Mouse (Mus musculus): ENCODE measurements around the gene Cadm4. TPM values are rescaled to one million over a fixed set of nuclear protein-coding genes. Genes with fewer than 3 reads are reported as not detected.
"Not testable (repeated sequence)": the region's sequence is repeated elsewhere in the genome, so short reads cannot be mapped to it uniquely, and the experiment has no call there.

Cadm4 gene
- polyA plus RNA-seq, 1 experiment from 2014 or later = 1.2 TPM

- peaks cover 37% of the 10 kb centered on the region for H3K4me1 ChIP-seq (ENCODE audit: control insufficient read depth, insufficient read depth, low read length)
- no peaks in the 10 kb centered on the region for H3K36me3 ChIP-seq (ENCODE audit: control insufficient read depth, insufficient read depth, low read length)
- peaks cover 4% of the 10 kb centered on the region; the same call in 1 of the 2 replicates for H3K9me3 ChIP-seq (ENCODE audit: control insufficient read depth, low read length)
- peaks cover 3% of the 10 kb centered on the region; the same call in 1 of the 2 replicates for H3K27me3 ChIP-seq (replicated peaks; ENCODE audit: control insufficient read depth, insufficient read depth, low read length)
- H3K9ac ChIP-seq (ENCODE audit: low read depth, low read length) = peak overlapping the region; percentile 92
- ATAC-seq = no peak
- WGBS = 11% methylated on average over 3 of the region's 3 CpGs
- peak overlapping the region; percentile 97 for H3K27ac ChIP-seq (ENCODE audit: low read length)
- H3K4me2 ChIP-seq (ENCODE audit: low read depth, low read length) = peak overlapping the region; percentile 89
- H3K4me3 ChIP-seq (ENCODE audit: low read length) = peak overlapping the region; percentile 72
Measured at GRCm38 (mm10) chr7:24506065-24506459, 24.2 kb downstream of the Cadm4 start.

GRCm38 (mm10) chr7:24506476-24506837 lies 24.6 kb downstream of the Cadm4 start:
- ATAC-seq = no peak; the same call in 1 of the 2 replicates
- H3K9me3 ChIP-seq (ENCODE audit: control insufficient read depth, low read length) = peaks cover 2% of the 10 kb centered on the region; the same call in 1 of the 2 replicates
- 2% methylated on average over 12 of the region's 12 CpGs for WGBS
- H3K27ac ChIP-seq (ENCODE audit: low read length) = peak overlapping the region; percentile 97
- H3K4me2 ChIP-seq (ENCODE audit: low read depth, low read length) = peak overlapping the region; percentile 89
- H3K4me1 ChIP-seq (ENCODE audit: control insufficient read depth, insufficient read depth, low read length) = peaks cover 37% of the 10 kb centered on the region
- peak overlapping the region; percentile 92 for H3K9ac ChIP-seq (ENCODE audit: low read depth, low read length)
- no peaks in the 10 kb centered on the region for H3K36me3 ChIP-seq (ENCODE audit: control insufficient read depth, insufficient read depth, low read length)
- peaks cover 2% of the 10 kb centered on the region; the same call in 1 of the 2 replicates for H3K27me3 ChIP-seq (replicated peaks; ENCODE audit: control insufficient read depth, insufficient read depth, low read length)
- peak overlapping the region; percentile 72 for H3K4me3 ChIP-seq (ENCODE audit: low read length)

- peak; percentile 87 for ATAC-seq
- under 1% methylated on average over 81 of the region's 84 CpGs for WGBS
- no peaks in the 10 kb centered on the region for H3K36me3 ChIP-seq (ENCODE audit: control insufficient read depth, insufficient read depth, low read length)
- no peaks in the 10 kb centered on the region for H3K9me3 ChIP-seq (ENCODE audit: control insufficient read depth, low read length)
- H3K4me3 ChIP-seq (ENCODE audit: low read length) = peak within 1 kb of the TSS; percentile 72
- H3K4me2 ChIP-seq (ENCODE audit: low read depth, low read length) = peak within 1 kb of the TSS; percentile 89
- peak within 1 kb of the TSS; percentile 97 for H3K27ac ChIP-seq (ENCODE audit: low read length)
- H3K4me1 ChIP-seq (ENCODE audit: control insufficient read depth, insufficient read depth, low read length) = peaks cover 37% of the 10 kb centered on the region
- H3K27me3 ChIP-seq (replicated peaks; ENCODE audit: control insufficient read depth, insufficient read depth, low read length) = no peaks in the 10 kb centered on the region; the same call in 1 of the 2 replicates
- peak within 1 kb of the TSS; percentile 92 for H3K9ac ChIP-seq (ENCODE audit: low read depth, low read length)
Measured at GRCm38 (mm10) chr7:24506838-24507725, 25.3 kb downstream of the Cadm4 start, which contains the start of gene Zfp428. TSS of gene Zfp428 (plus strand) at chr7:24507006.

GRCm38 (mm10) chr7:24507726-24508114 lies 25.9 kb downstream of the Cadm4 start:
- Histone ChIP-seq H3K4me3 (ENCODE audit: low read length) (peak overlapping the region; percentile 72), H3K4me1 (ENCODE audit: control insufficient read depth, insufficient read depth, low read length) (peaks cover 37% of the 10 kb centered on the region), H3K27me3 (replicated peaks; ENCODE audit: control insufficient read depth, insufficient read depth, low read length) (no peaks in the 10 kb centered on the region), H3K9ac (ENCODE audit: low read depth, low read length) (peak overlapping the region; percentile 92), H3K27ac (ENCODE audit: low read length) (peak overlapping the region; percentile 97), H3K4me2 (ENCODE audit: low read depth, low read length) (peak overlapping the region; percentile 89), H3K9me3 (ENCODE audit: control insufficient read depth, low read length) (no peaks in the 10 kb centered on the region), H3K36me3 (ENCODE audit: control insufficient read depth, insufficient read depth, low read length) (no peaks in the 10 kb centered on the region)
- peak; percentile 42 for ATAC-seq
- WGBS = under 1% methylated on average over 20 of the region's 20 CpGs

GRCm38 (mm10) chr7:24512355-24512754 lies 30.5 kb downstream of the Cadm4 start, which contains the start of gene AC161166.1:
TSS of gene AC161166.1 (minus strand) at chr7:24512455.
- H3K4me1 ChIP-seq (ENCODE audit: control insufficient read depth, insufficient read depth, low read length) = peaks cover 15% of the 10 kb centered on the region; the same call in 1 of the 2 replicates
- no peak for ATAC-seq
- H3K36me3 ChIP-seq (ENCODE audit: control insufficient read depth, insufficient read depth, low read length) = no peaks in the 10 kb centered on the region
- H3K9me3 ChIP-seq (ENCODE audit: control insufficient read depth, low read length) = no peaks in the 10 kb centered on the region
- H3K27me3 ChIP-seq (replicated peaks; ENCODE audit: control insufficient read depth, insufficient read depth, low read length) = no peaks in the 10 kb centered on the region
- no peak within 1 kb of the TSS for H3K27ac ChIP-seq (ENCODE audit: low read length)
- H3K9ac ChIP-seq (ENCODE audit: low read depth, low read length) = no peak within 1 kb of the TSS
- H3K4me3 ChIP-seq (ENCODE audit: low read length) = no peak within 1 kb of the TSS
- WGBS = 90% methylated on average over 7 of the region's 7 CpGs
- H3K4me2 ChIP-seq (ENCODE audit: low read depth, low read length) = no peak within 1 kb of the TSS

GRCm38 (mm10) chr7:24516319-24516718 lies 34.5 kb downstream of the Cadm4 start:
- not testable (repeated sequence) for H3K9me3 ChIP-seq (ENCODE audit: control insufficient read depth, low read length); H3K36me3 ChIP-seq (ENCODE audit: control insufficient read depth, insufficient read depth, low read length); H3K9ac ChIP-seq (ENCODE audit: low read depth, low read length); H3K4me2 ChIP-seq (ENCODE audit: low read depth, low read length); H3K4me1 ChIP-seq (ENCODE audit: control insufficient read depth, insufficient read depth, low read length); ATAC-seq; H3K4me3 ChIP-seq (ENCODE audit: low read length); H3K27ac ChIP-seq (ENCODE audit: low read length); H3K27me3 ChIP-seq (replicated peaks; ENCODE audit: control insufficient read depth, insufficient read depth, low read length)
- WGBS = 74% methylated on average over 8 of the region's 8 CpGs

- no peaks in the 10 kb centered on the region for H3K36me3 ChIP-seq (ENCODE audit: control insufficient read depth, insufficient read depth, low read length)
- H3K4me2 ChIP-seq (ENCODE audit: low read depth, low read length) = no peak overlapping the region
- no peak for ATAC-seq
- H3K4me1 ChIP-seq (ENCODE audit: control insufficient read depth, insufficient read depth, low read length) = no peaks in the 10 kb centered on the region
- H3K9ac ChIP-seq (ENCODE audit: low read depth, low read length) = no peak overlapping the region
- H3K4me3 ChIP-seq (ENCODE audit: low read length) = no peak overlapping the region
- H3K27ac ChIP-seq (ENCODE audit: low read length) = no peak overlapping the region
- H3K27me3 ChIP-seq (replicated peaks; ENCODE audit: control insufficient read depth, insufficient read depth, low read length) = no peaks in the 10 kb centered on the region
- WGBS = 54% methylated on average over 5 of the region's 5 CpGs
- H3K9me3 ChIP-seq (ENCODE audit: control insufficient read depth, low read length) = no peaks in the 10 kb centered on the region
Measured at GRCm38 (mm10) chr7:24517077-24517476, 35.3 kb downstream of the Cadm4 start.

GRCm38 (mm10) chr7:24517654-24518053 lies 35.8 kb downstream of the Cadm4 start:
- Histone ChIP-seq H3K4me3 (ENCODE audit: low read length) (no peak overlapping the region), H3K36me3 (ENCODE audit: control insufficient read depth, insufficient read depth, low read length) (no peaks in the 10 kb centered on the region), H3K4me1 (ENCODE audit: control insufficient read depth, insufficient read depth, low read length) (no peaks in the 10 kb centered on the region), H3K27ac (ENCODE audit: low read length) (no peak overlapping the region), H3K4me2 (ENCODE audit: low read depth, low read length) (no peak overlapping the region), H3K9ac (ENCODE audit: low read depth, low read length) (no peak overlapping the region), H3K9me3 (ENCODE audit: control insufficient read depth, low read length) (no peaks in the 10 kb centered on the region), H3K27me3 (replicated peaks; ENCODE audit: control insufficient read depth, insufficient read depth, low read length) (no peaks in the 10 kb centered on the region)
- 65% methylated on average over 6 of the region's 6 CpGs for WGBS
- ATAC-seq = no peak

GRCm38 (mm10) chr7:24519130-24519529 lies 37.3 kb downstream of the Cadm4 start:
- no peak overlapping the region for H3K9ac ChIP-seq (ENCODE audit: low read depth, low read length)
- no peaks in the 10 kb centered on the region for H3K9me3 ChIP-seq (ENCODE audit: control insufficient read depth, low read length)
- H3K4me1 ChIP-seq (ENCODE audit: control insufficient read depth, insufficient read depth, low read length) = no peaks in the 10 kb centered on the region
- H3K4me2 ChIP-seq (ENCODE audit: low read depth, low read length) = no peak overlapping the region
- ATAC-seq = no peak
- 56% methylated on average over 3 of the region's 3 CpGs for WGBS
- no peak overlapping the region for H3K4me3 ChIP-seq (ENCODE audit: low read length)
- no peak overlapping the region for H3K27ac ChIP-seq (ENCODE audit: low read length)
- no peaks in the 10 kb centered on the region for H3K27me3 ChIP-seq (replicated peaks; ENCODE audit: control insufficient read depth, insufficient read depth, low read length)
- no peaks in the 10 kb centered on the region for H3K36me3 ChIP-seq (ENCODE audit: control insufficient read depth, insufficient read depth, low read length)

Measured in intestine, embryonic 16.5 days (tissue).